Mouse (Mus musculus): ENCODE data around the gene Cdc42se1.
A peak's percentile ranks its signal among the peaks of the same experiment; 100 is the strongest.

Gene Cdc42se1

GRCm38 (mm10) chr3:95247660-95248336 is 19.3 kb downstream of the Cdc42se1 start:
- no peak for DNase-seq (ENCODE audit: low read depth in 1 of 2, low spot score in 2 of 2)

DNA sequence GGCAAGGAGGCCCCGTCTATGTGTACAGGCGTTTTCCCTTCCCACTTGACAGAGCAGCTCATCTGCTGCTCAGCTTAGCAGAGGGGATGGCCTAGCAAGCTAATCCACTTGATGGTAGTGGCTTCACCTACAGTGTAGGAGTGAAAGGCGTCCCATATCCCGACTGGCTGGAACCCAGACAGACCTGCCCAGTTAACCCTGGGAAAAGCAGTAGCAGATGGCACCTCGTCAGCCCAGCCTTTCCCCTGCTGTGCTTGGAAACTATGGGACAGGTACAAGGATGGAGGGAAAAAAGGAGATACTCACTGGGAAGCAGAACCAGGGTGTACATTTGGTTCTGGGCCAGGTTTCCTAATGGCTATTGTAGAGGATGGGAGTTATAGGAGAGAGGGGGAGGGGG is 21.8 kb downstream of the Cdc42se1 start:
- DNase-seq (ENCODE audit: low read depth in 1 of 2, low spot score in 2 of 2): no peak

DNA sequence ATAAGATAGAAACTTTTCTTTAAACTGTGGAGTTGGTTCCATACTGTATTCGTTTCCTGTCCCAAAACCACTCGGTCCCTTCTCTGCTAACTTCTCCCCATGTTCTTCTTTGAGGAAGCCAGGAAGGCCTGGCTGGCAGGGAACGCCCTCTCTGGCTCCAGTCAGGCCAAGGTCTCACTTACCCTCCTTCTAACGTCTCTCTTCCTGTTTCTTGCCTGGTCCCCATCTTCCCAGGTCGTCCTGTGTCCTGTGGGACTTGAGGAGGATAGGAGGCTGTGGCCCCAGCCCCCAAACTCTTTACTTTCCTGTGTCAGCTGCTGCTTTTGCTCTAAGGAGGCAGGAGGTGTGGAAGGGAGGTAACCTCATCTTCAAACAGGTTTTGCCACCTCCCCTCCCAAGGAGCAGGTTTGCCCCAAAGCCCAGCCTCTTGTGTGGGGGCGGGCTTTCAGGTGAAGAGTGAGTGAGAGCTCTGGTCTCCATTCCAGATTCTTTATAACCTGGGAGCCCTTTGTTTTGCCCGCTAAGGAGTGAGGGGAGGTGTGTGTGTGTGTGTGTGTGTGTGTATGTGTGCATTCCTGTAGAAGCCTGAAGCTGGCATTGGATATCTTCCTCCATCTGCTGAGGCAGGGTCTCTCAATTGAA is 22.4 kb downstream of the Cdc42se1 start, which contains the start of gene Bnipl:
Gene Bnipl, minus strand, starts transcription at position 411 of the 642 bp plus-strand sequence.
- no peak for DNase-seq (ENCODE audit: low read depth in 1 of 2, low spot score in 2 of 2)

- no peak for DNase-seq (ENCODE audit: low read depth in 1 of 2, low spot score in 2 of 2)
Observed at GRCm38 (mm10) chr3:95256931-95257330, 28.4 kb downstream of the Cdc42se1 start.

DNA sequence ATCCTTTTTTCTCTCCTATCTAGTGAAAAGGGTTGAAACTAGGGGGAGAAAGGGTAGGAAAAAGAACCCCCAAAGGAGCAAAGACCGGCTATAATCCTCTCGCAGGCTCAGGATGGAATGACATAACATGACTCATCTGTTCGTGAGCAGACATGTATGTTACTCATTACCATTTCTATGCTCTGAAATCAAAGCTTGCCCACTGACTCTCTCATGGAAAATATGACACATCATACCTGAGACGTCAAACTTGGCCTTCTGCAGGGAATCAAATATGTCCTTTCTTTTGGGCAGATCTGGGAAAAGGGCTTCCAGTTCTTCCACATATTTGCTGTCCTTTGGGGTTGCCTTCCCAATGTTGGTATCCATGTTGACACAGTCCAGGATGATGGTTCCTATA is 33.4 kb downstream of the Cdc42se1 start:
- no peak for DNase-seq (ENCODE audit: low read depth in 1 of 2, low spot score in 2 of 2)

DNA sequence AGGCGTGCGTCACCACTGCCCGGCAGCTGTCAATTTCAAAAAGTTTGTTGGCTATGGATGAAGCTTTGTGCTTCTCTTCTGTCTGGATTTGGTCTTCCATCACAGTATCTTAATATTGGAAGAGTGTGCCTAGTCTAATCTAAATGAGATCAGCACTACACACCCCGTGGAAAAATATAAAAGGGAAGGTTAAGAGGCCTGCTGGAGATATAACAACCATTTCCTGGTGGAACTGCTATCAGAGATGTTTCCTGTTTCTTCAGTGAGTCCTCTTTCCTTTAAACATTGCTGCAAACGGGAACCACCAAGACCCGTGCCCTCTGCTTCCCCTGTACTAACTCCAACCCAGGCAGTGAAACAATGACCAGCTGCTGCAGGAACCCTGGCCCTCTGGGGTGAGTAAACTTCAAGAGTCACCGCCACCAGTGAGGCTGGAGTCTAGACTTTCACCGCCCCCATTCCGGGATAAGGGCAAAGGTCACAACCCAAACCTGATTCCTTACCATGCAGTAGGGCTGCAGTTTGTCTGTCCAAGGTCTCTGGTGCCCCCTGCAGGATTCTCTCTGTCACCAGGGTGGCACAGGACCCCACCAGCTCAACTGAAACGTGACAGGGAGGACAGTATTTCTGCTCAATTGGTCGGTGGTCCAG is 34.7 kb downstream of the Cdc42se1 start:
- peak; percentile 36 to 69 for DNase-seq (ENCODE audit: low read depth in 1 of 2, low spot score in 2 of 2)

- DNase-seq (ENCODE audit: low read depth in 1 of 2, low spot score in 2 of 2): no peak
Observed at GRCm38 (mm10) chr3:95264724-95265123, 36.2 kb downstream of the Cdc42se1 start.

- DNase-seq (ENCODE audit: low read depth in 1 of 2, low spot score in 2 of 2): no peak
Observed at GRCm38 (mm10) chr3:95266052-95266451, 37.5 kb downstream of the Cdc42se1 start.

- no peak for DNase-seq (ENCODE audit: low read depth in 1 of 2, low spot score in 2 of 2)
Observed at GRCm38 (mm10) chr3:95267855-95268254, 39.3 kb downstream of the Cdc42se1 start.

DNA sequence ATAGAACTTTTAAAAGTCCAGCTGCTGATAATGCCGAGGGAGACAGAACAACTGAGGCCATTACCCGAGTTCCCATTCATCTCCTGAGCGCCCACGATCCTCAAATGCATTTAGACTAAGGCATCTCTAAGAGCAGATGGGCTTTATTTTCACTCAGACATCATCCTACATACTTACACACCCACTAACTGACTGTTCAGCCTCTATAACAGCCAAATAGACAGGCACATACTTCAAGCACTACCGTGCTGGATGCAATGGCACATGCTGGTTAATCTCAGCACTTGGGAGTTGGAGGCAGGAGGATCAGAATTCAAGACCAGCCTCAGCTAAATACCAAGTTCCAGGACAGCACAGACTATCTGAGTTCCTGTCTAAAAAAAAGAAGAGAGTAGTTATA is 41.3 kb downstream of the Cdc42se1 start:
- no peak for DNase-seq (ENCODE audit: low read depth in 1 of 2, low spot score in 2 of 2)

DNA sequence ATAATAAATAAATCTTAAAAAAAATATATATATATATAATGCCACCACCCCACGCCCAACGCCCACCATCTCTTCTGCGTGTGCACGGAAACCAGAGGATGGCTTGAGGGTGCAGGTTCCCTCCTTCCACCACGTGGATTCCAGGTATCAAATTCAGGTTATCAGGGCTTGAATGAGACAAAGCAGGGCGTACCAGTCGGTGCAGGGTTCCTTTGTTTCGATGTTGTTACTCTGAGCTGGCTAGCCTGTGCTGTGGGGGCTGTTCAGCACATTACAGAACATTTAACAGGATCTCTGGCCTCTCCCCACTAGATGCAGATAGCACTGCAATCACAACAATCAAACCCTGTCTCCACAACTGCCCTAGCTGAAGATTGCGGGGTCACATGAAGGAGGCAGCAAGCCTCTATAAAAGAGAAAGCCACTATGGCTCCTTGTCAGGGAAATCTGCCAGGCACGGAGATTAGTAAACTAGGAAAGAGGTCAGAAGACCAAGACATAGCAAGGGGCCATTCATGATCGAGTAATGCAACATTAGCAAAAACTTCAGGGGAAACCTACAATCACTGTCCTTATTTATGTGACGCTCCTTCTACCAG is 42.3 kb downstream of the Cdc42se1 start:
- DNase-seq (ENCODE audit: low read depth in 1 of 2, low spot score in 2 of 2): no peak

DNA sequence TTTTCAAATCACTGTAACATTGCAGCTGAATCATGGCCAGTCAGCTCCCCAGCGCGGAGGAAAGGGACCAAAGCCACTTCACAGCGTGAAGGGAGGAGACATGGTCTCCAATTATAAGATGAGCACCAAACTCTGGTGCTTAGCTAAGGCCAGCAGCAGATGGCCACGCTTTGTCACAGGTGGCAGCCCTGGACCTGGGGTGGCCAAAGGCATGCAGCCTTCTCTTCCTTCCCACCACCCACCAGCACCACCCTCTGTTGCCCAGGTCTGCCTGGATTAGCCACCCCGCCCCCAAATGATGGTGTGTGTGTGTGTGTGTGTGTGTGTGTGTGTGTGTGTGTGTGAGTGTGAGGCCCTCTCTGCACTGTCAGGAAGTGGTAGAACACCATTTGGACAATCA is 44.9 kb downstream of the Cdc42se1 start:
- DNase-seq (ENCODE audit: low read depth in 1 of 2, low spot score in 2 of 2): no peak

DNA sequence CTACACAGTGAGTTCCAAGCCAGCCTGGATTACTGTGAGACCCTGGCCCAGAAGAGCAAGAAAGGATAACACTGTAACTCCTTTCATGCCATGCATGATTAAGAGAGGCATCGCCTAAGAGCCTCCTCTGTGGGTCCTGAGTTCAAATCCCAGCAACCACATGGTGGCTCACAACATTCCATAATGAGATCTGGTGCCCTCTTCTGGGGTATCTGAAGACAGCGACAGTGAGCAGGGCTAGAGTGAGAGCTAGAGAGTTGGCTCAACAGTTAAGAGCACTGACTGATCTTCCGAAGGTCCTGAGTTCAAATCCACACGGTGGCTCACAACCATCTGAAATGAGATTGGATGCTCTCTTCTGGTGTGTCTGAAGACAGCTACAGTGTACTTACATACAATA is 45.9 kb downstream of the Cdc42se1 start:
- DNase-seq (ENCODE audit: low read depth in 1 of 2, low spot score in 2 of 2): no peak

DNA sequence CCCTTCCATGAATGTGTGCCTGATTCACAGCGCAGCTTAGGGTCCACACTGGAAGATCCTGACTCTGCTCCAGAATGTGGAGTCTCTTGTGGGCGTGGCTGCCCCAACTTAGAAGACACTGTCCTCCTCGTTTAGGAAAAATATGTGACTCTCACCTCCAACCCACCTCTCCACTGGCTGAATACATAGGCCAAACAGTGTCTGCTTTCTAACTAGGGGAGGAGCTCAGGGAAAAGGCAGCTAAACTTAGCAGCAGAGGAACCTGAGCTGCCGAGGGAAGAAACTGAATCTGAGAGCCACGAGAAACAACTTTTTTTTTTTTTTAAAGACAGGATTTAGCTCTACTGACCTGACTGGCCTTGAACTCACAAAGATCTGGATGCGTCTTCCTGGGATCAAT is 46.6 kb downstream of the Cdc42se1 start:
- DNase-seq (ENCODE audit: low read depth in 1 of 2, low spot score in 2 of 2): no peak

- no peak for DNase-seq (ENCODE audit: low read depth in 1 of 2, low spot score in 2 of 2)
Observed at GRCm38 (mm10) chr3:95276428-95276934, 47.9 kb downstream of the Cdc42se1 start.

- DNase-seq (ENCODE audit: low read depth in 1 of 2, low spot score in 2 of 2): no peak
Observed at GRCm38 (mm10) chr3:95277149-95277551, 48.6 kb downstream of the Cdc42se1 start.

DNA sequence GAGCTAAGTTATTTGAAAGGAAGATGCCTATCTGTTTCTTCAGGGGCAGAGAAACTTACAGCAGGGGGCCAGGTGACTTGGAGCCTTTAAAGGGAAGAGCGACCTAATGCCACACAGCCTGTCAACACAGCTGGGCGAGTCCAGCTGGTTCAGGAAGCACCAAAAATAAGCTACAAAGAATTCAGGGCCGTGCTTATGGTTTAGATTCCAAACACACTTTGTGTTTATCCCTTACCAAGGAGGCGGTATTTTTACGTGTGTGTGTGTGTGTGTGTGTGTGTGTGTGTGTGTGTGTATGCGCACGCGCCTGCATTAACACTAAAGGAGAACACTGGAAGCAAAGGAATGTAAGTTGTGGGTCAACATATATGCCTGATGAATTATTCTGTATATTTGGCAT is 52.2 kb downstream of the Cdc42se1 start:
- DNase-seq (ENCODE audit: low read depth in 1 of 2, low spot score in 2 of 2): no peak

- peak; percentile 95 to 96 for DNase-seq (ENCODE audit: low read depth in 1 of 2, low spot score in 2 of 2)
Observed at GRCm38 (mm10) chr3:95281216-95282126, 52.9 kb downstream of the Cdc42se1 start, which contains the start of the genes Mindy1 and Prune1. Mindy1 (plus strand) TSS chr3:95281345. Prune1 (minus strand) TSS chr3:95282076.

DNA sequence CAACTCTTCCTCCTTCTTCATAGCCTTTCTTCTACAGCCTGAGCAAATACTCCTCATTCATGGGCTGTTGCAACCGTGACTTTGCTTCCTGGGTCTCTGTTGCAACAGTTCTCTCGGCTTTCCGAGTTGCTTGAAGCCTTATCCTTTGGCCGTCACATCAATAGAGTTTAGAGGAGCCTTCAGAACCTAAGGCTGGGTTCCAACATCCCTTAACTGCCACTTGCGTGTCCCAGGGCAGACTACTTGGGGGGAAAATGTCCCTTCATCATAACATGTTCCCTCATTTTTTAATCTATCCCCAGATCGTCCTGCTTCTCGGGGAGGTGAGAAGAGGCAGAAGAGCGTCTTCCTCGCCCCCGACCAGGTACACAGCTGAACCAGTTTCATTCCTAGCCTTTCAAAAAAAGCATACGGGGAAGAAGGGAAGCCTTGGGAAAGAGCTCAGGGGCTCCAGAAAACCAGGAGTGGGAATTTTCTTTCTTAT is 53.9 kb downstream of the Cdc42se1 start:
- DNase-seq (ENCODE audit: low read depth in 1 of 2, low spot score in 2 of 2): peak; percentile 37 to 50

DNA sequence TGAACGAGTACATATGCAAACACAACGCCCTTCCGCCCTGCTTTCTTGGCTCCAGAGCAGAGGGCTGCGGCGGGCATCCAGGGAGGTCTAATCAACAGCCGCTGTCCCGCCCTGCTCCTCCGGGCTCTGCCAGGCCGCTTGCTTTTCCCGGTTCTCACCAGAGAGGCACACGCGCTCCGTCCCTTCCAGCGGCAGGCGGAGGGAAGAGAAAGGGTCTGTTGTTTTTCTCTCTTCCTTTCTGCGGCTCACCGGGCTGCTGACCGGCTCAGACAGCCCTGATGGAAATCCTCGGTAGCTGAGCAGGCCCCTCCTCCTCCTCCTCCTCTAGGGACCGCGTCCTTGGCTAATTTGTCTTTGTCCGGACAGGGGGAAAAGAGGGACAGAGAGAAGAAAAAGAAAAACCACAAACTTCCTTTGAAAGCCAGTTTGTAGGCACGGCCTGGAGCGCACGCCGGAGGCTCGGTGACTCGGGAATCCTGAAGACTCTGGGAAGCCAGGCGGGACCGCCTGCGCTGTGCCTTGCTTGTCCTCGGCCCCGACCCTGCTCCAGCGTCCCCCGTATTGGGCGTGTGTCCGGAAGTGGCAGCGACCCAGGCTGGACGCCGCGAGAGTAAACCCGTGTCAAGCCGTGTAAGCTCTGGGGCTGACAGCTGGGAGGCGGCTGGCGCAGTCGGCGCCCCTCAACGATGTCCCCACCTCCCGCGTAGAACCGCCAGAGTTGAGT is 54.5 kb downstream of the Cdc42se1 start:
- peak; percentile 39 to 46 for DNase-seq (ENCODE audit: low read depth in 1 of 2, low spot score in 2 of 2)
